Mouse (Mus musculus): ENCODE measurements around the gene Mamstr. TPM values are rescaled to one million over a fixed set of nuclear protein-coding genes. Genes with fewer than 3 reads are reported as not detected.
"Not testable (repeated sequence)": the region's sequence is repeated elsewhere in the genome, so short reads cannot be mapped to it uniquely, and the experiment has no call there.

The Mamstr gene
- total RNA-seq, 2 experiments from 2014 or later = 105 to 131 TPM

- not testable (repeated sequence) for DNase-seq
These were observed 10.7 kb downstream of the Mamstr start for GRCm38 (mm10) chr7:45650484-45650883.

DNA sequence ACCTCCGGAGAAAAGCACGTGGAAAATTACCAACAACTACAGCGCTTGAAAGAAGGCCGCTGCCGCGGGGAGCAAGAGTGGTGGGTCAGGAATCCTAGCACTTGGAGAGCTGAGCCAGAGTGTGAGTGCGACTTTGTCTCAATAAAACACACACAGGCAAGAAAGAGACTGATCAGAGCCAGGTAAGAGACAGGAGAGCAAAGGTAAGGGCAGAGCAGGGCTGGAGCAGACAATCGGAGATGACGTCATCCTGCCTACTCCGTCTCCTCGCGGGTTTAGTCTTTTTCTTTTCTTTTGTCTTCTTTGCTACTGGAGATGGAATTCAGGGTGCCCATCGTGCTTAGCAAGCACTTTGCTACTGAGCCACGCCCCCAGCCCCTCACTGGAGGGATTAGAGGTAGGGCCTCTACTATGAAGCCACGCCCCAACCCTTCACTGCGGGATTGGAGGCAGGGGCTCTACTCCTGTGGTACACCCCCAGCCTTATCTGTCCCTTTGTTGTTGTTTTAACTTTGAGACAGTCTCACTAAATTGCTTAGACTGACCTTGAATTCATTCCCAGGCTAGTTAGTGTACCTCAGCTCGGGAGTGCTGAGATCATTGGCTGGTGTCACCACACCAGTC lies 14.8 kb downstream of the Mamstr start:
- DNase-seq = no peak

- DNase-seq = no peak
These were observed 21.1 kb downstream of the Mamstr start for GRCm38 (mm10) chr7:45660746-45661478.

DNA sequence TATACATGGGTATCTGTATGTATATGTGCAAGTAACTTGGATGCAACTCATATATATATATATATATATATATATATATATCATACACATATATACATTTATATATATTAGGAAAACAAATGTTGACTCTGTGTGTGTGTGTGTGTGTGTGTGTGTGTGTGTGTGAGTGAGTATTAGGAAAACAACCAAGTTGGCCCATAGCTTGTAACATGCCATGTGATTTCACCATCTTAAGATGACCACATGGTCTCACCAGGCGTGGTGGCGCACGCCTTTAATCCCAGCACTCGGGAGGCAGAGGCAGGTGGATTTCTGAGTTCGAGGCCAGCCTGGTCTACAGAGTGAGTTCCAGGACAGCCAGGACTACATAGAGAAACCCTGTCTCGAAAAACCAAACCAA lies 21.9 kb downstream of the Mamstr start:
- DNase-seq = not testable (repeated sequence)

DNA sequence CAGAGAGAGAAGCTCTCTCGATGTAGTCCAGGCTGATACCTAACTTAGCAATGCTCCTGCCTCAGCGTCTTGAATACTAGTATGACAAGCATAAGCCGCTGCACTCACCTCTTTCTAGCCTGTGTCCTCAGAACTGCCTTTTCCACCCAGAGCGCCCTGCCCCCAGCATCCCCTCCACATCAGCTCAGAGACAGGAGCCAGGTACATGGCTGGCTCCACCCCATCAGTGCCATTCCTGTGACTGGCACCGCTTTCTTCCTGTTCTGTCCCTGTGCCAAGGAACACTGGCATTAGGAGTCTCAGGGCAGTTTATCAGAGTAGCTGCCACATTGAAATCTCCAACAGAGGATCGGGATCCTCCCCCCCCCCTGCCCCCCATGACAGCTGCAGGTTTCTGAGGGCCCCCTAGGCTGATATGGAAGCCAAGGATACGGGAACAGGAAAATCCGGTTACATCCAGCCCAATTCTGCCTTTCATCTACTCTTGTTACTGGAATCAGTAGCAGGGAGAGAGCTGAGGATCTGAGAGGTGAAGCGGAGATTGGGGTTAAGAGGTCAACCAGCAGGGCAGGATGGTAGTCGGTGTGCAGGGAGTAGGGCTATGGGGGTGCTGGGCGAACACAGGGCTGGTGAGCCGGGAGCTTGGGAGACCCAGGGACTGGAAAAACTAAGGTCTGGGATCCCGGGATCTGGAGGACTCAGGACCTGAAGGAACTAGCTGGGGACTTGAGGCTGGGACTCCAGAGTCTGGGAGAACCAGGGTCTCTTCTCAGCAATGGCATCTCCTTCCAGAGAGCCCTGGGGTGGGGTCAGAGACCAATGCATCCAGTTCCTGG lies 25.7 kb downstream of the Mamstr start:
- no peak for DNase-seq

- no peak for DNase-seq
These were observed 26.4 kb downstream of the Mamstr start, which contains the start of gene Fut2 for GRCm38 (mm10) chr7:45666161-45666560. TSS of gene Fut2 (minus strand) at chr7:45666394.

GRCm38 (mm10) chr7:45667761-45668160 lies 28.0 kb downstream of the Mamstr start:
- no peak for DNase-seq

DNA sequence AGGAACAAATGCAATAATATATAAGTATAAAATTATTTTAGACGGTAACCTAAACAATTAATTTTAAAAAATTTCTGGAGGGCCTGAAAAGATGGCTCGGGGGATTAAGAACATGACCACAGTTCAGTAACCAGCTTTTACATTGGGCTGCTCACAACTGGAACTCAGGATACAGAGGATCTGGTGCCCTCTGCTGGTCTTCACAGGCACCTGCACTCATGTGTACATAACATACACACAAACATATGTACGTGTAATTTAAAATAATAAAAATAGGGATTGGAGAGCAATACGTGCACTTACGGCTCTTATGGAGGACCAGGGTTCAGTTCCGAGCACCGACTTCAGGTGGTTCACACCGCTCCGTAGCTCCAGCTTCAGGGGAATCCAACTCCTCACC lies 29.1 kb downstream of the Mamstr start:
- DNase-seq = no peak

DNA sequence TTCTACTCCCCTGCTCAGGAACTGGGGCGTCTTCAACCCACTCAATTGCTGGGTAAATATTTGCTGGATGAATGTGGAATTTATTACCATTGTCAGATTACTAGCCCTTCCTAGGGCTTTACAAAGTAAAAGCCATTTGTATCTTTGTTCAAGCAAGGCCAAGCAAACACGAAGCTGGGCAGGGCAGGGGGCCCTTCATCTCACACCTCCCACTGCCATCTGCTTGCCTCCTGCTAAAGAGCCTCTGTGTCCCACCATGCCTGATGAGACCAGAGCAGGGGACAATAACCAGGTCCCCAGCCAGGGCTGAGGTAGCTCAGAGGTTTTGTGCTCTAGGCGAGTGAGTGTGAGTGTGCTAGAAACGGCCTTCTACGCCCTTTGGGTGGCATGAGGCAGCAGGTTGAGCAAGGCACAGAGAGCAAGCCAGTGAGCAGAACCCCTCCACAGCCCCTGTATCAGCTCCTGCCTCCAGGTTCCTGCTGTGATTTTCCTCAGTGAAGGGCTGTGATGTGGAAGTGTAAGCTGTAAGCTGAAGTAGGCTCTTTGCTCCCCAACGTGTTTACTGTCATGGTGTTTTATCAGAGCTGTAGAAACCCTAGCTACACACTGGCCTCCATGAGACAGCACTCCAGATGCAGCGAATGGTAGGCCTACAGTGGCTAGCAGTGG lies 38.0 kb downstream of the Mamstr start:
- no peak for DNase-seq

DNA sequence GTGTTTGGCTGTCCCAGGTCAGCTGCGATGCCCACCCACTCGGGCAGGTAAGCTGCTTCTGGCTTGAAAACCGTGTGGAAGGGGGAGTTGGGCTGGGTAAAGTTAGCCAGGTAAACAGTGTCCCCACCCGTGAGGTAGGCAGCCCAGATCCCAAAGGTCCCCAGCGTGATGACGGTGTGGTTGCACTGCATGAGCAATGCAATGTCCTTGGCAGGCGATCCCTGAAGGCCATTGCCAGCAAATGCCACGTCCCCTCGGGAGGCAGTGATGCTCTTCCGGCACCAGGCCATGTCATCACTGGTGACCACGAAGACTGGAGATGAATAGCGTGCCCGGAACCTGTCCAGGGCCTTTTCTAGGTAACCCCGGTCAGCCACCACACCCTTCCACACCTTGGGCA lies 38.7 kb downstream of the Mamstr start:
- DNase-seq = no peak

DNA sequence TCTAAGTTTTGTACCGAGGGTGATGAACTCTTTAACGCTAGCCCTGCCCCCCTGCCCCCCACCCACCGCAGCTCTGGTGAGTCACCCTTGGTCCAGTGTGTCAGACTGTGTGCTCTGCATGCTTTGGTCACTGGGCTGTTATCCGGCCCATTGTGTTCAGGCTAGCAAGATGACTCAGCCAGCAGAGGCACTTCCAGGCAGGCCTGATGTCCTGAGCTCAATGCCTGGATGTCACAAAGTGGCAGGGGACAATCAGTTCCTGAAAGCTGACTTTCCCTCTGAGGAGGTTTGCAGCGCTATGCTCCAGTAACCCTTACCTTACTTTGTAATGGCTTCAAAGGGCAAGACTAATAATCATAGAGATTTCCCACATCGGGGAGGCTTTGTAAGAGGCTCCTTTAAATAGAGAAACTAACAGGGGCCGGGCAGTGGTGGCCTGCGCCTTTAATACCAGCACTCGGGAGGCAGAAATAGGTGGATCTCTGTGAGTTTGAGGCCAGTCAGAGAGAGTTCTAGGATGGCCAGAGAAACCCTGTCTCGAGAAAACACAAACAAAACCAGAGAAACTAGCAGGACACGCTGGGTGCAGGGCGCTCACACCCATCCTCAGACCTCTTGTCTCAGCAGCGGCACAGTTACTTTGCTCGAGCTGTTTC lies 40.3 kb downstream of the Mamstr start:
- no peak for DNase-seq

DNA sequence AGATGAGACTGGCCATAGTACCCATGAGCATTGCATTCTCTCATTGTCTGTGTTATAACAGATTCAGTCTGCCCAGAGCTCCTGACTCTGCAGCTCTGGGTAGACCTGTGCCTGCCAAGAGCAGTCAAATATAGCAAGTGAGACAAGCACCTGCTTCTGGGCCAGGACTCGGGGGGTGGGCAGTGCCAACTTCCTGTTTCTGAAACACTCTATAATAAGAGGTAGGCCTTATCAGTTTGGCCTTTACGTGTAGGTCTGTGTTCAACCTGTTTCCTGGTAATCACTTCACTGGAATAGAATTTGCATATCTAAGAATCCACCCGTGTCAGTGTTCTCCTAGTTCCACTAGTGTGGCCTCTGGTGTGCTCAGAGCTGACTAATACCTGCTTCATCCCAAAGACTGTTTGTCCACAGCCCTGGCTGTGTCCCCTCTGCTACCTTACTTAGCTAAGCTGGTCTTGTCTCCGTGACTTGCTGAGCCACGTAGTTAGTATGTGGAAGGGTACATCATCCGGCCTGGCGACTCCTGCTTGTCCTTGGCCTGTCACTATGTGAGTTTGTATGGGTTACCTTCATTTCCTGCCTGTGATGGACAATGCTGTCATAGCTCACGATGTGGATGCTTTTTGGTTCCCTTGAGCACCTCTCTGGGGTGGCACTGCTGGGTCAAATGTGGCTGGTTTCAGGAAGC lies 41.4 kb downstream of the Mamstr start:
- DNase-seq = no peak

DNA sequence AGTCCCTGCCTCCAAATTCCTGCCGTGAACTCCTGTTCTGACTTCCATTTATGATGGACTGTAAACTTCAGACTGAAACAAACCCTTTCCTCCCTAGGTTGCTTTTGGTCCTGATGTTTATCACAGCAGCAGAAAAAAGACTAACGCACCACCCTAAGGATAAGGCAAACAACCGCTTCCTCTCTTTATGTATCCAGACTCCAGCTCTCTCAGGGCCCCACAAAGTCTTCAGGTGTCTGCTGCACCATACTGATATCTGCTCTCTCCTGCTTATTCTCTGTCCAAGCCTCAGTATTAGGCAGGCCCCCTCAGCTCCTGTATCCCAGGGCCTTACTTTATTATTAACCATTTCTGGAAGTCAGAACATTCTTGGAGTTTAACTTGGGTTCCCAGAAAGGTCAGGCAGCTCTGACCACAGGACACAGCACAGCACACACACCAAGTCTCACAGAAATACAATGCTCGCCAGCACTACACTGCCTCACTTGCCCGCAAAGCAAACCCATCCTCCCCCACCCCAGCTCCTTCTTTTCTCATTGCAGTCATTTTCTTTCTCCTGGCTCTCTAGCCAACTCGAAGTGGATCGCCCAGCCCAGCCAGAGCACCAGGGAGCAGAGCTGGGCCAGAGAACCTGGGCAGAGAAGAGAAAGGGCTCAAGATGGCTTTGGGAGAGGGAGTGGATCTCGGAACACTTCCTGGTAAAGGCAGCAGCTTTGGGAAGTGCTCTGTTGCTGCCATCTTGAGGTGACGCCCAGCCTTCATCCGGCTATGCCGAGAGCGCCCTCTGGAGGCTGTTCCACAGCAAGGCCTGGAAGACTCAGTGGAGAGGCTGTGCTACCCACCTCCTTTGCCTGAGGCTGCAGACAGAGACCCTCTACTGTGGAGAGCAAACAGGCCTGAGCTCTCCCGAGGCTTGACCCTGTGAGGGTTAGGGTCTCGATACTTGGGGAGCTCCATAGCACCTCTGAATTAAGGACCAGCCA lies 42.7 kb downstream of the Mamstr start:
- DNase-seq = peak; percentile 92

DNA sequence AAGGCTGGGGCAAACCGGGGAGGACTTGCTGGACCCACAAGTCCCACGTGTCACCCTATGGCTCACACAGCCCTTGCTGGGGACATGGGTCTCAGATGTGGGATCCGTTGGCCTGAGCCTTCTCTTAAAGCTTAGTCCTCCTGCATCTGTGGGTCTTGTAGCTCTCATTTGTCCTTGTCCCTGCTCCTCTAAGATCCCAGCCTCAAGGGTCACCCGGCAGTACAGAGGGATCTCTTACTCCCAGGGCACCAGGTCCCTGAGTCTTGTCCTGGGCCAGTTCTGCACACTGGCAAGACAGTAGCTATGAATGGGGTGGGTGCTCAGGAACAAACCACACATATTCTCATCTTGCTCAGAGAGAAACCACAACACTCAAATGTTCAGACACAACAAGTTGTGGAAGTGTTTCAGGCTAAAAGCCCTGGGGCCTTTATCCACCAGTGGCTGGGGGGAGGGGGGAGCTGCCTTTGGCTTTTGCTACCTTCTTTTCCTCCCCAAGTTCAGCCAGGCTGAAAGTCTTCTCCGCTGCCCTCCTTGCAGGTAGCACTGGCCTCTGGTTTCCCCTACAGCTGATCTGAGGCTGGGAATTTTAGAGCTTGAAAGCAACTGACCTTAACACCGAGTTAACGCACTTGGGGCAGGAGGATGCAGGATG lies 43.7 kb downstream of the Mamstr start, which contains the start of gene Ntn5:
Gene Ntn5, plus strand, starts transcription at position 627 of the 655 bp plus-strand sequence.
- no peak for DNase-seq

DNA sequence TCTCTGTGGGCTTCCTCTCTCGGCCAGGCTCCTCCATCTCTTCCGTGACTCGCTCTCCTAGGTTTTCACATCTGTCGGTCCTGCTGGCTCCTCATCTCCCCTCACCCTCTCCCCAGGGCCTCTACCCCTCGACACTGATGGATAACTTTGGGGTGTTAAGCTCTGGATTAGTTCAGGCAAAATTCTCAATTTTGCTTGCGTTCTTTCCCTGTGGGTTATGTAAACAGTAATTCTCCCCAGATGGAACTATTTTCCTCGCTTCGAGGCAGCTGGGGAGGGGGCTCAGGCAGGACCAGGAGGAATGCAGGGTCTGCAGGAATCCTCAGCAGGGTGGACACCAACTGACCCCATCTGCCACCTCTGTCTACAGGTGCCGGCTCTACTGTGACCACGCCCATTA lies 46.0 kb downstream of the Mamstr start:
- DNase-seq = no peak

DNA sequence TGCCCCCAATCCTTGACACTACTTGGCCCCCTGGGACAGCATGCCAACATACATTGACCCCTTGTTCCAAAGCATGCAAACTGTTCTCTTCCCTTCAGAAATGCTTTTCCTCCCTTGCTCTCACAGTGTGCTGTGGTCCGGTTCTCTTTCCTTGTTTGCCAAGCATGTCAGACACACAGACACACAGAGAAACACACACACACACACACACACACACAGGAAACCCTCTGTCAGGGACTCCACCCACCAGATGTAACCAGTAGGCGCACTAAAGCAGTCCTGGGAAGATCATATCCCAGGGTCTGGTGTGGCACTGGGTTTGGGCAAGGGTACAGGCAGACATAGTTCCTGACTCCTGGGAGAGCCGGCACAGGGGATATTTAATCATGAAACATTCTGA lies 47.1 kb downstream of the Mamstr start:
- no peak for DNase-seq

- no peak for DNase-seq
These were observed 49.3 kb downstream of the Mamstr start for GRCm38 (mm10) chr7:45689099-45689498.

DNA sequence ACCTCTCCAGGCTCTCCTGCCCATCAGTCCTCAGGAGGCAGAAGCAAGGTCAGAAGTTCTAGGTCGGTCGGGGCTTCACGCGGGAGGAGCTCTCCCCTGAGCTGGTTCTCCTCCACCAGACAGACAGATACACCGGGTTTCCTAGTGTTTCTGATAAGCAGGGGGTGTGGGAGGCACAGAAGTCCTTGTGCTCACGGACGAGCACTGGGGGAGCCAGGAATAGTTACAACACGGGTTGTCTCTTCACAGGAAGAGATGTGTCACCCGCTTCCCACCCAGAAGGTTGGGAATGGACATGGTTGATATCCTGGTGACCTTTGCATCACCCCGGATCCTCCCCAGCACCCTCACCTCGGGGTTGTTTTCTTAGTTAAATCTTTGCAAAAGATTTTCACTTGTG lies 50.0 kb downstream of the Mamstr start:
- no peak for DNase-seq

- no peak for DNase-seq
These were observed 52.6 kb downstream of the Mamstr start for GRCm38 (mm10) chr7:45692364-45692763.
